Mouse (Mus musculus) intestine, postnatal 0 days (tissue): ENCODE data around the gene Colgalt2. TPM values are rescaled to one million over a fixed set of nuclear protein-coding genes. Genes with fewer than 3 reads are reported as not detected.

Source experiments
- ATAC-seq: fragments of 200-750 bp; cut with Nextera tagmentation; 2 replicates; pipeline ENCODE4 v1.8.0; 2017; ENCODE audit warnings: mild to moderate bottlenecking, moderate TSS enrichment, moderate library complexity
- H3K27ac ChIP-seq: fragments of 300-500 bp; sonication (generic); 2 replicates; pipeline ENCODE4 v1.5.1; 2014; ENCODE audit warnings: mild to moderate bottlenecking, low read depth, low read length, moderate library complexity
- H3K27me3 ChIP-seq: fragments of 300-500 bp; sonication (generic); replicated peaks from 2 replicates; pipeline ENCODE4 v1.6.1; 2014; ENCODE audit warnings: low read length, mixed read lengths; ENCODE audit not compliant: control insufficient read depth, insufficient read depth
- H3K36me3 ChIP-seq: fragments of 300-500 bp; sonication (generic); 2 replicates; pipeline ENCODE4 v1.6.1; 2014; ENCODE audit warnings: mild to moderate bottlenecking, moderate library complexity; ENCODE audit not compliant: control insufficient read depth, insufficient read depth
- H3K4me1 ChIP-seq: fragments of 300-500 bp; sonication (generic); replicated peaks from 2 replicates; pipeline ENCODE4 v1.6.1; 2014; ENCODE audit warnings: antibody characterized with exemption, low read length, mixed read lengths; ENCODE audit not compliant: control insufficient read depth, insufficient read depth
- H3K4me2 ChIP-seq: fragments of 300-500 bp; sonication (generic); replicated peaks from 2 replicates; pipeline ENCODE4 v1.6.1; 2014; ENCODE audit warnings: low read depth, mild to moderate bottlenecking, moderate library complexity
- H3K4me3 ChIP-seq: fragments of 300-500 bp; sonication (generic); 2 replicates; pipeline ENCODE4 v1.5.1; 2014; ENCODE audit warnings: low read depth, low read length
- H3K9ac ChIP-seq: fragments of 300-500 bp; sonication (generic); 2 replicates; pipeline ENCODE4 v1.6.1; 2014; ENCODE audit warnings: mild to moderate bottlenecking, low read depth, low read length
- H3K9me3 ChIP-seq: fragments of 300-500 bp; sonication (generic); 2 replicates; pipeline ENCODE4 v1.6.1; 2016; ENCODE audit warnings: mixed run types; ENCODE audit not compliant: control insufficient read depth
- CTCF ChIP-seq: sonication (generic); IDR thresholded peaks from 2 replicates; pipeline ENCODE4 v1.5.1; 2016; ENCODE audit warnings: low read depth, mild to moderate bottlenecking, control low read depth, antibody characterized with exemption, moderate library complexity
- WGBS: fragments of 180-500 bp; shearing (Covaris S2); extraction: QIAGEN DNeasy Blood & Tissue Kit; methylation state at CpG from one replicate; pipeline ENCODE4 v1.1.7; 2014; 5-methylcytosine and 5-hydroxymethylcytosine counted together
- polyA plus RNA-seq: library from polyadenylated mRNA; unstranded; fragments of >200 nt; fragmentation: Nextera tagmentation; extraction: Ambion mirVana; gene quantifications from 2 replicates; pipeline ENCODE4 v1.2.1, GENCODE M21; 2015

Colgalt2 gene
- polyA plus RNA-seq, 1 experiment from 2014 or later = 0.44 TPM

DNA sequence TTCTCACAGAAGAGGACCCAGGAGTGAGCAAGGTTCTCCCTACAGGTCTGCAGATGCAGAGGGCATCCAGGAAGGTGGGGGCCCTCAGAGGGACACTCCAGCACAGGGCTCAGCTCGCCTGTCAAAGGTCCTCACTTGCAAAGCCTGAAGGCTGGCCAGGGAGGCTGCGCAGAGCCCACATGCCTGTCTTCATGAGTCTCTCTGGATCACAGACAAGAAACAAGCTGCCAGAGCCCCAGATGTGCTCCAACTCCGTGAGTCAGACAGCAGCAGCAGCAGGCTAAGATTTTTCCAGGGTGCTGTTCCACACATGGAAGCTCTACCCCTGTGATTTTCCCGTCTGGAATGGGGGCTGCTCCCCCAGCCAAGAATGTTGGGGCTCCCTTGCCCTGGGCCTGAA, 114.6 kb downstream of the Colgalt2 start:
- H3K4me1 ChIP-seq = no peaks in the 10 kb centered on the region
- H3K9ac ChIP-seq = no peak overlapping the region
- TF ChIP-seq CTCF = no peak
- no peak overlapping the region for H3K4me2 ChIP-seq
- no peak overlapping the region for H3K27ac ChIP-seq
- peaks cover 17% of the 10 kb centered on the region for H3K36me3 ChIP-seq
- ATAC-seq = no peak
- H3K9me3 ChIP-seq = no peaks in the 10 kb centered on the region
- no peaks in the 10 kb centered on the region for H3K27me3 ChIP-seq
- 63% methylated on average over 4 of the region's 4 CpGs for WGBS
- no peak overlapping the region for H3K4me3 ChIP-seq

DNA sequence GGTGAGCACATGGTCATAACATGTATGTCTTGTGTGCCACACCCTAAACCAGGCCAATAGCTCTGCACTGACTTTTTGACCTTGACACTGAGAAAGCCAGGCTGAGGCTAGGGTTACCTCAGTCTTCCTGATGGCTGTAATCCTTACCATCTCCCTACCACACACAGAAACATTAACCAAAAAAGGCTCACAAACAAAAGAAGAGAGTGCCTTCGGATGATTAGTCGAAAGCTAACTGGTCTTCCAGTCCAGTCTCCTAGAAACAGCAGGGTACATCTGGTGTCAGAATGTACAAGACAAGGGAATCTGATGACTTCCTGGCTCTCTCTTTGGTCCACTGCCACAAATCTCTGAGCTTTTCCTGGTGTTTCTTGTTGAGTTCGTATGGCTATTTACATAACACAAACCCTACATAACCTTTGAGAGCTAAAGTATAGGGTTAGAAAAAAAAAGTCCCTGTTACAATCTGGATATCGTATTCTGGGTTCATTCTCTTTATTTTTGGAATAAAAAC, 117.5 kb downstream of the Colgalt2 start:
- WGBS = 66% methylated on average over 4 of the region's 4 CpGs
- Histone ChIP-seq H3K27me3 (no peaks in the 10 kb centered on the region), H3K27ac (no peak overlapping the region), H3K9ac (no peak overlapping the region), H3K4me2 (no peak overlapping the region), H3K9me3 (no peaks in the 10 kb centered on the region), H3K36me3 (peaks cover 39% of the 10 kb centered on the region), H3K4me3 (no peak overlapping the region), H3K4me1 (no peaks in the 10 kb centered on the region)
- no peak for ATAC-seq
- TF ChIP-seq CTCF = no peak

DNA sequence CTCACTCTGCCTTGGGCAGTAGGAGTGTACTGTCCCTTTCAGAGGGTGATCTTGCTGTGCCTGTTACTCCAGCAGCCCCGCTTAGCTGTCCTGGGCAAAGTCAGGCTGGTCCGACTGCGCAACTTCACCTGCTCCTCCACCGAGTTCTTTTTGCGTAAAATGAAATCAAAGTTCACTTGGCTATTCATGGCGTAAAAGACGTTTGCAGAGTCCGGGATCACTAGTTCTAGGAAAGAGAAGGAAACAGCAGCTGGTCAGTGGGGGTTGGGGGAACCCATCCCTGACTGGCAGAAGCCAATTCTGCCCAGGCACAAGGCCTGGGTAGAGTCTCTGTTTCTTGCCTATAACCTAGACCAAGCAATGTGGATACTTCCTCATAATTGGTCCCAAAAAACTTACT, 119.3 kb downstream of the Colgalt2 start:
- ATAC-seq = no peak
- Histone ChIP-seq H3K36me3 (peaks cover 50% of the 10 kb centered on the region), H3K4me1 (no peaks in the 10 kb centered on the region), H3K27me3 (no peaks in the 10 kb centered on the region), H3K9ac (no peak overlapping the region), H3K27ac (no peak overlapping the region), H3K9me3 (no peaks in the 10 kb centered on the region), H3K4me3 (no peak overlapping the region), H3K4me2 (no peak overlapping the region)
- WGBS = 58% methylated on average over 8 of the region's 8 CpGs
- no peak for TF ChIP-seq CTCF

DNA sequence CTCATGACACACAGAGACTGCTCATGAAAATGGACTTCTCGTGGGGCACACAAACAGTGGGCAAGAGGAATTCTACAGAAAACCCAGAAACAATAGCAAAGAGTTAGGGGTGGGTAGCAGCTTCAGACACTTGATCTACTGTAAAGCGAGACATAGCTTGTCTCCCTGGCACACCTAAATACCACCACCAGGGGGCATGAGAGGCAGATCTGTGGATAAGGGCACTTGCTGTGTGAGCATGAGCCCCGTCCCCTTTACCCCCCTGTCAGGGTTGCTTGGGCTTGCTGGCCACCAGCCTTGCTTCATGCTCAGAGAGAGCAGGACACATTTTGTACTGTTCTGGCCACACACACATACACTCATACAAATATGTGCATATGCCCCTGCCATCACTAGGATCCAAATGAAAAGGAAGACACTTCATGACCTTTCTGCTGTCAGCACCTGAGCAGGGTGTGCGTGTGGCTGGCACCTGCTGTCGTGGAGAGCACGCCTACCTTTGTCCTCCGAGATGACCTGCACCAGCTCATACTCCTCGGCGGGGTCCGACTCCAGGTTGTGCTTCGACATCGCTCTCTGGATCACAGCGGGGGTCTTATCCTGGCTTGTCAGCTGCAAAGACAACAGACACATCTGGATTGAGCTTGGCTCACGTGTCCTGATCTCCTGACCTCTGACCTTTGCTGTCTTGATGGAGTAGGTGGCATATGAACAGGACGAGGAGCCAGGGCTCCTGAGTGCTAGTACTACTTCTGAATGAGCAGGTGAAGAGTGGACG, 121.4 kb downstream of the Colgalt2 start:
- ATAC-seq = no peak
- Histone ChIP-seq H3K4me1 (no peaks in the 10 kb centered on the region), H3K27ac (no peak overlapping the region), H3K9ac (no peak overlapping the region), H3K4me2 (no peak overlapping the region), H3K9me3 (no peaks in the 10 kb centered on the region), H3K4me3 (no peak overlapping the region), H3K27me3 (no peaks in the 10 kb centered on the region), H3K36me3 (peaks cover 58% of the 10 kb centered on the region)
- peak; percentile 84 for TF ChIP-seq CTCF
- WGBS = 82% methylated on average over 16 of the region's 16 CpGs

DNA sequence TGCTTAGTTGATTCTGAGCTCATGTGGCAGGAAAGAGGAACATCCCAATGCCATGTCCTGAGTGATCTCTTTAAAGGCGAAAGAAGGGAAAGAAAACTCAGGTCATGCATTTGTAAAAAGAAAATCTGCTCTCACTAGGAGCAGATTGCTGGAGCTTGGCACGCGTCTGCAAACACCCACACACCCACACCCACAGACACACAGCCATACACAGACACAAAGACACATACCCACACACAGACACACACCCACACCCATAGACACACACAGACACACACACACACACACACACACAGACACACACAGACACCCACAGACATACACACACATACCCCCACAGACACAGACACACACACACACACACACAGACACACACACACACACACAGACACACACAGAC, 122.6 kb downstream of the Colgalt2 start:
- ATAC-seq = no peak
- H3K4me1 ChIP-seq = no peaks in the 10 kb centered on the region
- H3K4me2 ChIP-seq = no peak overlapping the region
- no peak overlapping the region for H3K4me3 ChIP-seq
- no peak overlapping the region for H3K27ac ChIP-seq
- no peaks in the 10 kb centered on the region for H3K9me3 ChIP-seq
- no peak overlapping the region for H3K9ac ChIP-seq
- H3K36me3 ChIP-seq = peaks cover 61% of the 10 kb centered on the region
- TF ChIP-seq CTCF = no peak
- no peaks in the 10 kb centered on the region for H3K27me3 ChIP-seq
- 96% methylated on average over 3 of the region's 3 CpGs for WGBS

DNA sequence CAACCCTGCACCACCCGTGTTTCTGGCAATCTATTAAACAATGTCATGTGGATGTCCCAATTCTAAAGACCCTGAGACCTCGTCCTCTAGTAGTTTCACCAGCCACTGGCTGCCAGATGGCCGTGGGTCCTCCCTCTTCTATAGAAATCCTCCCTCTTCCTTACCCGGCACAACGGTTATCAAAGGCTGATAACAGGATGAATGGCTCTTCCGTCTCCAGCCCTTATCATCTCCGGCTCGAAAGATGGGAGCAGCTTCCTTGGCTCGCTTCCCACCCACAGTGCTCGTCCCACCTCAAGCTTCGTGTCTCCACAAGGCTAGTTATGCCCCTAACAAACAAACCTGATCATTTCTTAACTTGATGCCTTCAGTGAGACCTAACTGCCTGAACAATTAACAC, 123.7 kb downstream of the Colgalt2 start:
- H3K4me2 ChIP-seq = no peak overlapping the region
- no peak for TF ChIP-seq CTCF
- H3K9ac ChIP-seq = no peak overlapping the region
- H3K4me1 ChIP-seq = 0 out of 2 replicates have a peak, but pooled peaks cover 3% of the 10 kb centered on the region
- no peaks in the 10 kb centered on the region for H3K9me3 ChIP-seq
- 41% methylated on average over 11 of the region's 11 CpGs for WGBS
- H3K27me3 ChIP-seq = no peaks in the 10 kb centered on the region
- peaks cover 66% of the 10 kb centered on the region for H3K36me3 ChIP-seq
- ATAC-seq = no peak
- no peak overlapping the region for H3K27ac ChIP-seq
- no peak overlapping the region for H3K4me3 ChIP-seq
